Mouse (Mus musculus): ENCODE data around the gene Tmem126b. TPM values are rescaled to one million over a fixed set of nuclear protein-coding genes. Genes with fewer than 3 reads are reported as not detected.

The Tmem126b gene
- polyA plus RNA-seq, 1 experiment from 2014 or later, result 33.5 TPM

GRCm38 (mm10) chr7:90457517-90457916 lies 18.3 kb downstream of the Tmem126b start:
- Histone ChIP-seq H3K9me3 (ENCODE audit: control insufficient read depth, low read length) (no peaks in the 10 kb centered on the region), H3K4me2 (replicated peaks; ENCODE audit: low read depth, low read length) (peak overlapping the region; percentile 70), H3K36me3 (ENCODE audit: control insufficient read depth, insufficient read depth, low read length) (peaks cover 15% of the 10 kb centered on the region), H3K4me3 (ENCODE audit: low read length) (peak overlapping the region; percentile 81), H3K27me3 (ENCODE audit: control insufficient read depth, insufficient read depth, low read length) (no peaks in the 10 kb centered on the region), H3K9ac (ENCODE audit: low read depth, low read length) (peak overlapping the region; percentile 76; the same call in 1 of the 2 replicates), H3K27ac (ENCODE audit: low read depth, low read length) (peak overlapping the region; percentile 87), H3K4me1 (ENCODE audit: control insufficient read depth, insufficient read depth, low read length) (peaks cover 17% of the 10 kb centered on the region)
- 16% methylated on average over 10 of the region's 10 CpGs for WGBS
- ATAC-seq (ENCODE audit: low FRiP score, low TSS enrichment), result peak; percentile 62

- H3K36me3 ChIP-seq (ENCODE audit: control insufficient read depth, insufficient read depth, low read length), result peaks cover 19% of the 10 kb centered on the region
- peaks cover 17% of the 10 kb centered on the region for H3K4me1 ChIP-seq (ENCODE audit: control insufficient read depth, insufficient read depth, low read length)
- under 1% methylated on average over 41 of the region's 41 CpGs for WGBS
- H3K9ac ChIP-seq (ENCODE audit: low read depth, low read length), result peak within 1 kb of the TSS; percentile 76
- ATAC-seq (ENCODE audit: low FRiP score, low TSS enrichment), result peak; percentile 98
- peak within 1 kb of the TSS; percentile 87 for H3K27ac ChIP-seq (ENCODE audit: low read depth, low read length)
- H3K4me3 ChIP-seq (ENCODE audit: low read length), result peak within 1 kb of the TSS; percentile 81
- no peaks in the 10 kb centered on the region for H3K27me3 ChIP-seq (ENCODE audit: control insufficient read depth, insufficient read depth, low read length)
- peak within 1 kb of the TSS; percentile 70 for H3K4me2 ChIP-seq (replicated peaks; ENCODE audit: low read depth, low read length)
- H3K9me3 ChIP-seq (ENCODE audit: control insufficient read depth, low read length), result no peaks in the 10 kb centered on the region
Measured at GRCm38 (mm10) chr7:90456845-90457468, 18.8 kb downstream of the Tmem126b start, which contains the start of gene Tmem126a. Tmem126a (minus strand) TSS chr7:90457229.

- peak overlapping the region; percentile 81 for H3K4me3 ChIP-seq (ENCODE audit: low read length)
- peaks cover 26% of the 10 kb centered on the region for H3K36me3 ChIP-seq (ENCODE audit: control insufficient read depth, insufficient read depth, low read length)
- no peak for ATAC-seq (ENCODE audit: low FRiP score, low TSS enrichment)
- WGBS, result 21% methylated on average over 7 of the region's 7 CpGs
- H3K27ac ChIP-seq (ENCODE audit: low read depth, low read length), result peak overlapping the region; percentile 87; the same call in 1 of the 2 replicates
- H3K4me2 ChIP-seq (replicated peaks; ENCODE audit: low read depth, low read length), result peak overlapping the region; percentile 70
- peaks cover 17% of the 10 kb centered on the region for H3K4me1 ChIP-seq (ENCODE audit: control insufficient read depth, insufficient read depth, low read length)
- no peaks in the 10 kb centered on the region for H3K9me3 ChIP-seq (ENCODE audit: control insufficient read depth, low read length)
- peak overlapping the region; percentile 76 for H3K9ac ChIP-seq (ENCODE audit: low read depth, low read length)
- H3K27me3 ChIP-seq (ENCODE audit: control insufficient read depth, insufficient read depth, low read length), result no peaks in the 10 kb centered on the region
Measured at GRCm38 (mm10) chr7:90456149-90456844, 19.5 kb downstream of the Tmem126b start.

GRCm38 (mm10) chr7:90444206-90444605 lies 31.6 kb downstream of the Tmem126b start:
- 0% methylated on average over 6 of the region's 6 CpGs for WGBS
- Histone ChIP-seq H3K4me3 (ENCODE audit: low read length) (peak overlapping the region; percentile 98), H3K9me3 (ENCODE audit: control insufficient read depth, low read length) (no peaks in the 10 kb centered on the region), H3K9ac (ENCODE audit: low read depth, low read length) (peak overlapping the region; percentile 100), H3K27ac (ENCODE audit: low read depth, low read length) (no peak overlapping the region), H3K4me1 (ENCODE audit: control insufficient read depth, insufficient read depth, low read length) (no peaks in the 10 kb centered on the region), H3K4me2 (replicated peaks; ENCODE audit: low read depth, low read length) (peak overlapping the region; percentile 89), H3K36me3 (ENCODE audit: control insufficient read depth, insufficient read depth, low read length) (peaks cover 17% of the 10 kb centered on the region; the same call in 1 of the 2 replicates), H3K27me3 (ENCODE audit: control insufficient read depth, insufficient read depth, low read length) (no peaks in the 10 kb centered on the region)
- no peak for ATAC-seq (ENCODE audit: low FRiP score, low TSS enrichment)

GRCm38 (mm10) chr7:90443101-90444091 lies 32.4 kb downstream of the Tmem126b start:
- Histone ChIP-seq H3K9ac (ENCODE audit: low read depth, low read length) (peak overlapping the region; percentile 100), H3K4me1 (ENCODE audit: control insufficient read depth, insufficient read depth, low read length) (no peaks in the 10 kb centered on the region), H3K36me3 (ENCODE audit: control insufficient read depth, insufficient read depth, low read length) (peaks cover 12% of the 10 kb centered on the region; the same call in 1 of the 2 replicates), H3K27me3 (ENCODE audit: control insufficient read depth, insufficient read depth, low read length) (no peaks in the 10 kb centered on the region), H3K4me2 (replicated peaks; ENCODE audit: low read depth, low read length) (peak overlapping the region; percentile 89), H3K4me3 (ENCODE audit: low read length) (peak overlapping the region; percentile 98), H3K9me3 (ENCODE audit: control insufficient read depth, low read length) (no peaks in the 10 kb centered on the region), H3K27ac (ENCODE audit: low read depth, low read length) (peak overlapping the region; percentile 99)
- peak; percentile 79 for ATAC-seq (ENCODE audit: low FRiP score, low TSS enrichment)
- under 1% methylated on average over 100 of the region's 123 CpGs for WGBS

- WGBS, result under 1% methylated on average over 39 of the region's 54 CpGs
- H3K4me1 ChIP-seq (ENCODE audit: control insufficient read depth, insufficient read depth, low read length), result no peaks in the 10 kb centered on the region
- ATAC-seq (ENCODE audit: low FRiP score, low TSS enrichment), result peak; percentile 98
- H3K4me3 ChIP-seq (ENCODE audit: low read length), result peak within 1 kb of the TSS; percentile 98
- H3K27ac ChIP-seq (ENCODE audit: low read depth, low read length), result peak within 1 kb of the TSS; percentile 99
- no peaks in the 10 kb centered on the region for H3K9me3 ChIP-seq (ENCODE audit: control insufficient read depth, low read length)
- peak within 1 kb of the TSS; percentile 89 for H3K4me2 ChIP-seq (replicated peaks; ENCODE audit: low read depth, low read length)
- H3K36me3 ChIP-seq (ENCODE audit: control insufficient read depth, insufficient read depth, low read length), result peaks cover 6% of the 10 kb centered on the region; the same call in 1 of the 2 replicates
- H3K27me3 ChIP-seq (ENCODE audit: control insufficient read depth, insufficient read depth, low read length), result no peaks in the 10 kb centered on the region
- H3K9ac ChIP-seq (ENCODE audit: low read depth, low read length), result peak within 1 kb of the TSS; percentile 100
Measured at GRCm38 (mm10) chr7:90442518-90443080, 33.2 kb downstream of the Tmem126b start, which contains the start of gene Crebzf. Crebzf (plus strand) TSS chr7:90442729.

- no peaks in the 10 kb centered on the region for H3K27me3 ChIP-seq (ENCODE audit: control insufficient read depth, insufficient read depth, low read length)
- no peaks in the 10 kb centered on the region for H3K9me3 ChIP-seq (ENCODE audit: control insufficient read depth, low read length)
- no peak overlapping the region; the same call in 1 of the 2 replicates for H3K27ac ChIP-seq (ENCODE audit: low read depth, low read length)
- no peaks in the 10 kb centered on the region for H3K4me1 ChIP-seq (ENCODE audit: control insufficient read depth, insufficient read depth, low read length)
- H3K4me2 ChIP-seq (replicated peaks; ENCODE audit: low read depth, low read length), result peak overlapping the region; percentile 89
- peak overlapping the region; percentile 55 for H3K9ac ChIP-seq (ENCODE audit: low read depth, low read length)
- peak; percentile 0; the same call in 1 of the 2 replicates for ATAC-seq (ENCODE audit: low FRiP score, low TSS enrichment)
- H3K36me3 ChIP-seq (ENCODE audit: control insufficient read depth, insufficient read depth, low read length), result peaks cover 1% of the 10 kb centered on the region; the same call in 1 of the 2 replicates
- WGBS, result 14% methylated on average over 4 of the region's 4 CpGs
- H3K4me3 ChIP-seq (ENCODE audit: low read length), result peak overlapping the region; percentile 98
Measured at GRCm38 (mm10) chr7:90442070-90442469, 33.7 kb downstream of the Tmem126b start.

- no peak for ATAC-seq (ENCODE audit: low FRiP score, low TSS enrichment)
- WGBS, result 90% methylated on average over 4 of the region's 4 CpGs
Measured at GRCm38 (mm10) chr7:90440044-90440443, 35.8 kb downstream of the Tmem126b start.

More at GRCm38 (mm10) chr7:90440044-90440443, 35.8 kb downstream of the Tmem126b start:
- Histone ChIP-seq H3K27me3 (ENCODE audit: control insufficient read depth, insufficient read depth, low read length) (no peaks in the 10 kb centered on the region), H3K4me3 (ENCODE audit: low read length) (no peak overlapping the region), H3K4me1 (ENCODE audit: control insufficient read depth, insufficient read depth, low read length) (no peaks in the 10 kb centered on the region), H3K36me3 (ENCODE audit: control insufficient read depth, insufficient read depth, low read length) (no peaks in the 10 kb centered on the region), H3K4me2 (replicated peaks; ENCODE audit: low read depth, low read length) (no peak overlapping the region), H3K9ac (ENCODE audit: low read depth, low read length) (no peak overlapping the region), H3K27ac (ENCODE audit: low read depth, low read length) (no peak overlapping the region), H3K9me3 (ENCODE audit: control insufficient read depth, low read length) (no peaks in the 10 kb centered on the region)
